Mouse (Mus musculus): ENCODE results near the gene Mrtfa.

Gene Mrtfa

GRCm38 (mm10) chr15:81156453-81156852 is 34.1 kb downstream of the Mrtfa start:
- DNase-seq (ENCODE audit: low read depth): peak; percentile 46

- no peak for DNase-seq (ENCODE audit: low read depth)
These were observed 34.7 kb downstream of the Mrtfa start for GRCm38 (mm10) chr15:81155845-81156244.

GRCm38 (mm10) chr15:81154846-81155624 is 35.5 kb downstream of the Mrtfa start:
- DNase-seq (ENCODE audit: low read depth): peak; percentile 26

GRCm38 (mm10) chr15:81141956-81142576 is 48.5 kb downstream of the Mrtfa start:
- no peak for DNase-seq (ENCODE audit: low read depth)

GRCm38 (mm10) chr15:81140004-81140403 is 50.6 kb downstream of the Mrtfa start:
- DNase-seq (ENCODE audit: low read depth): no peak

- DNase-seq (ENCODE audit: low read depth): no peak
These were observed 53.3 kb downstream of the Mrtfa start for GRCm38 (mm10) chr15:81137298-81137697.

- DNase-seq (ENCODE audit: low read depth): no peak
These were observed 56.8 kb downstream of the Mrtfa start for GRCm38 (mm10) chr15:81133781-81134180.

- DNase-seq (ENCODE audit: low read depth): no peak
These were observed 59.4 kb downstream of the Mrtfa start for GRCm38 (mm10) chr15:81131152-81131551.

- DNase-seq (ENCODE audit: low read depth): no peak
These were observed 60.6 kb downstream of the Mrtfa start for GRCm38 (mm10) chr15:81129970-81130369.

GRCm38 (mm10) chr15:81128155-81128838 is 62.3 kb downstream of the Mrtfa start:
- DNase-seq (ENCODE audit: low read depth): no peak

GRCm38 (mm10) chr15:81124282-81124681 is 66.3 kb downstream of the Mrtfa start:
- no peak for DNase-seq (ENCODE audit: low read depth)

- no peak for DNase-seq (ENCODE audit: low read depth)
These were observed 67.4 kb downstream of the Mrtfa start for GRCm38 (mm10) chr15:81123122-81123521.

GRCm38 (mm10) chr15:81122535-81122934 is 68.0 kb downstream of the Mrtfa start:
- no peak for DNase-seq (ENCODE audit: low read depth)

GRCm38 (mm10) chr15:81122078-81122477 is 68.5 kb downstream of the Mrtfa start:
- DNase-seq (ENCODE audit: low read depth): no peak

GRCm38 (mm10) chr15:81120946-81121345 is 69.6 kb downstream of the Mrtfa start:
- DNase-seq (ENCODE audit: low read depth): no peak

GRCm38 (mm10) chr15:81120140-81120539 is 70.4 kb downstream of the Mrtfa start:
- no peak for DNase-seq (ENCODE audit: low read depth)

- DNase-seq (ENCODE audit: low read depth): no peak
These were observed 72.3 kb downstream of the Mrtfa start for GRCm38 (mm10) chr15:81118226-81118625.

- no peak for DNase-seq (ENCODE audit: low read depth)
These were observed 78.0 kb downstream of the Mrtfa start for GRCm38 (mm10) chr15:81112589-81112988.

- DNase-seq (ENCODE audit: low read depth): no peak
These were observed 80.2 kb downstream of the Mrtfa start for GRCm38 (mm10) chr15:81110315-81110714.

GRCm38 (mm10) chr15:81105962-81106361 is 84.6 kb downstream of the Mrtfa start:
- DNase-seq (ENCODE audit: low read depth): peak; percentile 47

GRCm38 (mm10) chr15:81104585-81105259 is 85.8 kb downstream of the Mrtfa start:
- peak; percentile 91 for DNase-seq (ENCODE audit: low read depth)

GRCm38 (mm10) chr15:81103500-81103899 is 87.1 kb downstream of the Mrtfa start:
- no peak for DNase-seq (ENCODE audit: low read depth)

All from induced T-regulatory cell, adult 2 months (primary cell).